Mouse (Mus musculus) liver, postnatal 0 days (tissue): ENCODE measurements around the gene Atp5g3.

Experiments used
- CTCF ChIP-seq: sonication (generic); IDR thresholded peaks from 2 replicates; pipeline ENCODE4 v1.5.1; 2016; ENCODE audit warnings: antibody characterized with exemption, low read depth
- EP300 ChIP-seq: IDR thresholded peaks from 2 replicates; pipeline ENCODE4 v1.6.1; 2016; ENCODE audit warnings: antibody characterized with exemption, low read depth, mild to moderate bottlenecking

DNA sequence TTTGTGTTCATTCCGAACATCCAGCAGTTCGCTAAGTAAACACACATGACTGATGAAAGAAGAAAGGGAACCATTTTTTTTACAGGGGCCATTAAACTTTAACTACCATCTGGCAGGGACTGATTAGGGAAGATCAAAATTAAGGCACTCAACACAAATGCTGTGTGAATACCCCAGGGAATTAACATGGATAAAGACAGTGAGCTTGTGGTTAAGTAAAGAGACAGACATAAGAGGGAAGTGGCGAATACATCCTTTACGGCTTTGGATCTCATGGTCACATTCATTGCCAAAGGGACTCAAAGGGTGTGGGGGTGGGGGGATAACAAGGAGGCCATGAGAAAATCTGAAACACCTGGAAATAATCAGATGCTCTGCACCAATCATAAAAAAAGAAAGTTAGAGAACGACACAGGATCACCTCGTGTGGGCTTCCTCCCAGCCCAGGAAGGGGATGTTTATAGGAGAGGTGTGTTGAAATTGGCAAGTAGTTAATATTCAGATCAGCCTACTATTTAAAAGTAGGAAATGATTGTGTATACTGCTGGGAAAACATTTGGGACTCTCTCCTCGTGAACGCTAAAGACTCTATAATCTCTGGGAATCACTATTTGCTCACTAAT is 41.6 kb upstream of the Atp5g3 start:
- no peak for TF ChIP-seq CTCF
- no peak for TF ChIP-seq EP300
